Mouse (Mus musculus): ENCODE measurements around the gene Tex46. TPM values are rescaled to one million over a fixed set of nuclear protein-coding genes. Genes with fewer than 3 reads are reported as not detected.

Gene Tex46
- polyA plus RNA-seq, 1 experiment from 2014 or later = not detected

DNA sequence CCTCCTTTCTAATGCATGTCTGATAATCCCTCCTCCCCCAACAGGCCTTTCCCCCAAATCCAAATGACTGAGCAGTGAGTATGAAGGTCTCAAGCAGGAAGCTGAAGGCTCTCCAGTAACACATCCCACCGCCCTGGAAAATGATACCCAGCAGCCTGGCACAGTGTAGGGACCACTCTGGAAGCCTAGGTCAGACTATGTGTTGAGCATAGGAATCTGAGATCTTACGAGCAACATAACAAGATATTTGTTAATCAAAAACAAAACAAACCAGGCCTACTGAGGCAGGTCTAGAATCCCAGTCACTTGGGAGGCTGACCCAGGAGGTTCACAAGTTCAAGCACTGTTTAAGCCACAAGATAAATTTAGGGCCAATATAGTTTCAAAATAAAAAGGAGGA is 9.7 kb upstream of the Tex46 start:
- H3K4me1 ChIP-seq (replicated peaks) = peaks cover 19% of the 10 kb centered on the region
- ATAC-seq (ENCODE audit: insufficient number of reproducible peaks, low FRiP score) = no peak
- no peaks in the 10 kb centered on the region for H3K27me3 ChIP-seq (replicated peaks)
- H3K4me3 ChIP-seq = peak overlapping the region; percentile 97; the same call in 1 of the 2 replicates
- no peak overlapping the region for H3K27ac ChIP-seq (ENCODE audit: poor library complexity, severe bottlenecking)
- no peak overlapping the region for H3K9ac ChIP-seq
- WGBS = 77% methylated on average over 2 of the region's 2 CpGs
- no peaks in the 10 kb centered on the region for H3K9me3 ChIP-seq (replicated peaks)
- no peaks in the 10 kb centered on the region for H3K36me3 ChIP-seq
- peak overlapping the region; percentile 71 for H3K4me2 ChIP-seq

DNA sequence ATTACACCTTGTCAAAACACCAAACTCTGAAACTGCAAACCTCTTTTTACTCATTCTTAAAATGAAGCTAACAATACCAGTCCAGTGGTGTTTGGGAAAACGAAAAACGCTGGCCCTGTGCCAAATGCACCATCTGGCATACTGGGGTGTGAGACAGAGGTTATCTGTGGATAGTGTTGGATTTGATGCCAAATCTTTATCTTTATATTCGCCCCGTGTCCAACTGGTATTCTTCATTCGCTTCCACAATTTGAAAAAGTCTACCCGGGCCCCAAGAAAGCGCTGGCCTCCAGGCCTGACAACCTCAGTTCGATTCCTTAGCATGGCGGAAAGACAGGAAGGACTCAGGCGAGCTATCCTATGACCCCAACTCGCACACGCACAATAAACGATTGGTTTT is 8.8 kb upstream of the Tex46 start:
- 1% methylated on average over 13 of the region's 13 CpGs for WGBS
- Histone ChIP-seq H3K9ac (peak overlapping the region; percentile 100), H3K4me3 (peak overlapping the region; percentile 97), H3K4me2 (peak overlapping the region; percentile 71), H3K36me3 (no peaks in the 10 kb centered on the region), H3K9me3 (replicated peaks) (no peaks in the 10 kb centered on the region), H3K4me1 (replicated peaks) (peaks cover 19% of the 10 kb centered on the region), H3K27me3 (replicated peaks) (no peaks in the 10 kb centered on the region), H3K27ac (ENCODE audit: poor library complexity, severe bottlenecking) (peak overlapping the region; percentile 83; the same call in 1 of the 2 replicates)
- ATAC-seq (ENCODE audit: insufficient number of reproducible peaks, low FRiP score) = no peak

DNA sequence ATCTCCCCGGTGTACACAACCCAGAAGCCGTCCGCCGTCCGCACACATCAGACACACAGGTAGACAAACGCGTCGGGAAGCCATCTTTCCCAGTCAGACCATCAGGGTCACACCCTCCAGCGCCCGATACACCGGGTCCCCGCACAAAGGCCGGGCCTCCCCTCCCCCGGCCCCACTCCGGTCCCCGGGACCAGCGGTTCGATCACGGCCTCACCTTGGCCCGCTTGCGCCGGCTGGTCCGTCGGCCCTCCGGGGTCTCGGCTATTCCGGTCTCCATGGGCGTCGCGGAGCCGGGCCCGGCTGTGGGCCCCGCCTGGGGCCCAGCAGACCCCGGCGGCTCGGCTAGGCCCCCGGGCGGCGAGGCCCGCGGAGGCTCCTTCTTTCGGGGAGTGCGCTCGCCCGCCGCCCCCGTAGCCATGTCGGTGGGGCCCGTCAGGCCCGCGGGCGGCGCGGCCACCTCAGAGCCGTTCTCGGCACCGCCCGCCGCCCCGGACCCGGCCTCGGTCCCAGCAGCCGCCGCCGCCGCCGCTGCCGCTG is 8.2 kb upstream of the Tex46 start:
- Histone ChIP-seq H3K4me3 (peak overlapping the region; percentile 97), H3K9ac (peak overlapping the region; percentile 100), H3K27me3 (replicated peaks) (no peaks in the 10 kb centered on the region), H3K9me3 (replicated peaks) (no peaks in the 10 kb centered on the region), H3K36me3 (no peaks in the 10 kb centered on the region), H3K4me2 (peak overlapping the region; percentile 71), H3K4me1 (replicated peaks) (peaks cover 19% of the 10 kb centered on the region), H3K27ac (ENCODE audit: poor library complexity, severe bottlenecking) (peak overlapping the region; percentile 83)
- under 1% methylated on average over 52 of the region's 68 CpGs for WGBS
- peak; percentile 73 for ATAC-seq (ENCODE audit: insufficient number of reproducible peaks, low FRiP score)

DNA sequence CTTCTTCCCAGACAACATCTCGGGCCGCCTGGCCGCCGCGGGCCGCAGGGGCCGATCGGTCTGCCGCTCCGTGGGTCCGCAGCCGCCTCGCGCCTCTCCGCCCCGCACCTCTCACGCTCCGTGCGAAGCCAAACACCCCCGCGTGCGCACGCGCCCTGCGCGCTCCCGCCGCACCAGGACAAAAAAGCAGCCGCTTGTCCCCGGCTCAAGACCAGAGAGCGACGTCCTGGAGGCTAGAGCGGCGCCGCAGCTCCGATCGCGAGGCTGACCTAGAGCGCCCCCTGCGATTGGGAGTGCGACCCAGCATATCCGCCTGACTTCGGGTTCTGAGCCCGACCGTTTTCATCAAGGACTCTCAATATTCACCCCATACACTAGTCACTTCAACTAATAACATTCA is 7.7 kb upstream of the Tex46 start, which contains the start of gene Kdm1a:
Gene Kdm1a, minus strand, starts transcription at position 156 of the 400 bp plus-strand sequence.
- ATAC-seq (ENCODE audit: insufficient number of reproducible peaks, low FRiP score) = peak; percentile 87
- Histone ChIP-seq H3K36me3 (no peaks in the 10 kb centered on the region), H3K27ac (ENCODE audit: poor library complexity, severe bottlenecking) (peak within 1 kb of the TSS; percentile 83), H3K4me1 (replicated peaks) (peaks cover 19% of the 10 kb centered on the region), H3K4me3 (peak within 1 kb of the TSS; percentile 97), H3K9ac (peak within 1 kb of the TSS; percentile 100), H3K27me3 (replicated peaks) (no peaks in the 10 kb centered on the region), H3K4me2 (peak within 1 kb of the TSS; percentile 71), H3K9me3 (replicated peaks) (no peaks in the 10 kb centered on the region)
- under 1% methylated on average over 45 of the region's 45 CpGs for WGBS

DNA sequence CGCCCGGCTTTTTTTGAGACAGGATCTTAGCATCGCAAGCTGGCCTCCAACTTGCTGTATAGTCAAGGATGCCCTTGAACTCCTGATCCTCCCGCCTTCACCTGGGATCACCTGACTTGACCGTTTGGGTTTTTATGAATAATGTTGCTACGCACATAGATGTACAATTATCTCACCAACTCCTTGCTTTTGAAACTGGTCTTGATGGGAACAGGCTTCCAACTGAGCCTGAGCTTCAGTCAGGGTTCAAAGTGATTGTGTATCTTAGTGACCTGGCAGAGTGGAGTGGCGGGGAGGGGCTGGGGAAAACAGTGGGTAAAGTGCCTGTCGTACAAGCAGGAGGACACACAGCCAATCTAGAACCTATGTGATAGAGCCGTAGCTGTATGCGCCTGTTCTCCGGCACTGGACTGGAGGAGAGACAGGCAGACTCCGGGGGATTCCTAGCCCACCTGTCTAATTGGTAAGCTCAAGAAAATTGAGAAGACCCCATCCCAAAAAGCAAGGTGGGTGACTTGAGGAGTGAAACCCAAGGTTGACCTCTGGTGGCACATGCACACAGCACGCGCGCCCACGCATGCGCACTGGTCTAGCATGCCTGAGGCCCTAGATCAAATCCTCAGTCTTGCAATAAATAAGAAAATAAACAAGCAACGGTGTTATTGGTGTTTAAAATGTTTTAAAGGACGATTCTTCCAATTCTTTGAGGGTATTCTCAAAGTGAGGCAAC is 4.3 kb upstream of the Tex46 start:
- no peaks in the 10 kb centered on the region for H3K9me3 ChIP-seq (replicated peaks)
- no peak for ATAC-seq (ENCODE audit: insufficient number of reproducible peaks, low FRiP score)
- 83% methylated on average over 19 of the region's 19 CpGs for WGBS

DNA sequence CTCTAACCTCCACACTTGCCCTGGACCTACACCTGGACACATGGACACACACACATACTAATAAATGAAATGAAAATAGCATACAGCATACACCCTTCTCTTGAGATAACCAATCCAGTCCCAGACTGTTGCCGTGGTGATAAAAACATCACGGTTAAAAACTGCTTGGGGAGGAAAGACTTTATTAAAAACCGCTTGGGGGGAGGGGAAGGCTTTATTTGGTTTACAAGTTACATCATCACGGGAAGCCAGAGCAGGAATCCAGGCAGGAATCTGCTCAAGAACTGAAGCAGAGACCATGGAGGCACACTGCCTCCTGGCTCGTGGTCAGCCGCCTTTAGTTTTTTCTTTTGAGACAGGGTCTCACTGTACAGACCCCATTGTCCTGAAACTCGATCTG is 3.4 kb downstream of the Tex46 start:
- Histone ChIP-seq H3K4me2 (no peak overlapping the region), H3K27ac (ENCODE audit: poor library complexity, severe bottlenecking) (no peak overlapping the region), H3K4me1 (replicated peaks) (no peaks in the 10 kb centered on the region; the same call in 1 of the 2 replicates), H3K4me3 (no peak overlapping the region), H3K36me3 (no peaks in the 10 kb centered on the region), H3K9ac (no peak overlapping the region), H3K9me3 (replicated peaks) (no peaks in the 10 kb centered on the region), H3K27me3 (replicated peaks) (no peaks in the 10 kb centered on the region)
- WGBS = 65% methylated on average over 7 of the region's 7 CpGs
- ATAC-seq (ENCODE audit: insufficient number of reproducible peaks, low FRiP score) = no peak

More for the DNA sequence above, 4.3 kb upstream of the Tex46 start:
- Histone ChIP-seq H3K4me1 (replicated peaks) (peaks cover 5% of the 10 kb centered on the region), H3K27me3 (replicated peaks) (no peaks in the 10 kb centered on the region), H3K9ac (no peak overlapping the region), H3K36me3 (no peaks in the 10 kb centered on the region), H3K4me3 (no peak overlapping the region), H3K27ac (ENCODE audit: poor library complexity, severe bottlenecking) (no peak overlapping the region), H3K4me2 (no peak overlapping the region)

DNA sequence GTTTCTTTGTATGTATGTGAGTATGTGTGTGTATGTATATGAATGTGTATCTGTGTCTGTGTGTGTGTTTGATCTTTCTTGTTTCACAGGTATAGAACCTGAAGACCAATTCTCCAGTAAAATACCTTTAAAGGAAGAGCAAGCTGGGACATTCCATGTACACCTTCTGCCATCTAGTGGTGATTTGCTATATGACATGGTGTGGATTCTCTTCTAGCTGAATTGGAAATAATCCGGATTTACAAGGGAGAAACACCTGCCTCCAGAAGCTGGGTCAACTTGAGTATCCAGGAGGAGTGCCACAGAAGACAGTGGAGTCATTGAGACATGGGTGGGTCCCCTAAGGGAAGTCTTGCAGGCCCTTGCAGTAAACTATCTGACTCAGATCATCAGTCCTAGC is 11.1 kb downstream of the Tex46 start:
- no peak overlapping the region for H3K9ac ChIP-seq

DNA sequence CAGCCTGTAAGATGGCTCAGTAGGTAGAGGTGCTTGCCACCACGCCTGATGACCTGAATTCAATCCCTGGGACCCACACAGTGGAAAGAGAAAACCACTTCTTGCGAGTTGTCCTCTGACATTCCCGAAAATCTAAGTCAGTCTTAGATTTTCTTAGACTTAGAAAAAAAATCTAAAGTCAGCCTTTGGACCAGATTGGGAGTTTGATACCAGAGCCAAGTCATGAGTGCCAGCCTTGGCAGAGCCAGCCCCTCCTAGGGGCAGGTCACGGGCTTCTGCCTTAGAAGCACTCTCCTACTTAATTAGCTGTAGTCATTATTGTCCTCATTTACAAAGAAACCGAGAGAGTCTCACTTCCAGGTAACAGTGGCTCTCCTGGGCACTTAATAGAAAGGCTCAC is 11.7 kb downstream of the Tex46 start:
- Histone ChIP-seq H3K9ac (no peak overlapping the region), H3K4me2 (no peak overlapping the region), H3K27ac (ENCODE audit: poor library complexity, severe bottlenecking) (no peak overlapping the region), H3K36me3 (no peaks in the 10 kb centered on the region), H3K27me3 (replicated peaks) (peaks cover 17% of the 10 kb centered on the region; the same call in 1 of the 2 replicates), H3K9me3 (replicated peaks) (no peaks in the 10 kb centered on the region), H3K4me3 (no peak overlapping the region), H3K4me1 (replicated peaks) (no peaks in the 10 kb centered on the region; the same call in 1 of the 2 replicates)
- 53% methylated on average over 5 of the region's 5 CpGs for whole genome bisulfite sequencing
- ATAC-seq (ENCODE audit: insufficient number of reproducible peaks, low FRiP score) = no peak

More for the DNA sequence above, 11.1 kb downstream of the Tex46 start:
- Histone ChIP-seq H3K27me3 (replicated peaks) (peaks cover 17% of the 10 kb centered on the region; the same call in 1 of the 2 replicates), H3K4me2 (no peak overlapping the region), H3K4me3 (no peak overlapping the region), H3K9me3 (replicated peaks) (no peaks in the 10 kb centered on the region), H3K36me3 (no peaks in the 10 kb centered on the region), H3K27ac (ENCODE audit: poor library complexity, severe bottlenecking) (no peak overlapping the region), H3K4me1 (replicated peaks) (no peaks in the 10 kb centered on the region; the same call in 1 of the 2 replicates)
- ATAC-seq (ENCODE audit: insufficient number of reproducible peaks, low FRiP score) = no peak
- 0% methylated on average over 1 of the region's 1 CpGs for WGBS

DNA sequence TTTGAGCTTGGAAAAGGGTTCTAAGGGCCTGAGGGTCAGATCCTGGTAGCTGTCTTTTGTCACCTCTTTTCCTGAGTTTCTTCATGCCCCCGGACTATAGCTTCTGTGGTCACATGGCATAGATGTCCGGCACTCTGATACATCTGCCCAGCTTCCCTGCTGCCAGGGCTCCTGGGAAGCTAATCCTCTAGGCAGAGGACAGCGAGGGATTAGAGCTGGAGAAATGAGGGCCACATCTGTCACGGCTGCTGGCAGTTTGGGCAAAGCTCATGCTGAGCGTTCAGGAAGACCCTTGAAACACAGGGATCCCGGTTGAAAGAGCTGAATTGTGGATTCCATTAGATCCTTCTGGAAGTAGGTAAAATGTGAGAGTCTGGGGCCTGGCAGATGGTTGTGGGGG is 12.2 kb downstream of the Tex46 start, which contains the start of gene Lactbl1:
Gene Lactbl1, plus strand, starts transcription at position 234 of the 400 bp plus-strand sequence.
- no peak within 1 kb of the TSS for H3K27ac ChIP-seq (ENCODE audit: poor library complexity, severe bottlenecking)
- no peak for ATAC-seq (ENCODE audit: insufficient number of reproducible peaks, low FRiP score)
- no peak within 1 kb of the TSS for H3K4me3 ChIP-seq
- no peaks in the 10 kb centered on the region for H3K9me3 ChIP-seq (replicated peaks)
- no peak within 1 kb of the TSS for H3K9ac ChIP-seq
- H3K36me3 ChIP-seq = no peaks in the 10 kb centered on the region
- no peaks in the 10 kb centered on the region; the same call in 1 of the 2 replicates for H3K4me1 ChIP-seq (replicated peaks)
- H3K27me3 ChIP-seq (replicated peaks) = peaks cover 17% of the 10 kb centered on the region; the same call in 1 of the 2 replicates
- no peak within 1 kb of the TSS for H3K4me2 ChIP-seq
- 38% methylated on average over 6 of the region's 6 CpGs for WGBS

DNA sequence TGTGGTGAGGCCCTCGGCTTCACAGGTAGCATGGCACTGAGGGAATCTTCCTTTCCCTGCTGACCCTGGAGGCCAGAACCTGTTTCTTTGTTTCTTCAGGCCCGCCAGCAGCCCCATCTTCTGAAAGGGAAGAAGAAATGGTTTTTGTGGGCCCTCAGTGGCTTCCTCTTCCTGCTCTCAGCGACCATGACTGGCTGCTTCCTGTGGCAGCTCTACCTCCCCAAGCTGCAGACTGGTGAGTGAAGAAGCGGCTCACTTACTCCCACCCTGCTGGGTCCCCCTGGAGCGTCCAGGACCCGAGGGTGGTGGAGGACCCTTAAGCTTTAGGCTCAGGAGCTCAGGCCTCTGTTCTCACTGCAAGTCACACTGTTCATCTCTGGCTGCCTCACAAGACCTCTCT is 16.4 kb downstream of the Tex46 start:
- Histone ChIP-seq H3K4me1 (replicated peaks) (peaks cover 9% of the 10 kb centered on the region), H3K9me3 (replicated peaks) (no peaks in the 10 kb centered on the region), H3K4me2 (no peak overlapping the region), H3K36me3 (no peaks in the 10 kb centered on the region), H3K4me3 (no peak overlapping the region), H3K27me3 (replicated peaks) (peaks cover 17% of the 10 kb centered on the region; the same call in 1 of the 2 replicates), H3K27ac (ENCODE audit: poor library complexity, severe bottlenecking) (no peak overlapping the region), H3K9ac (no peak overlapping the region)
- WGBS = 72% methylated on average over 6 of the region's 6 CpGs
- ATAC-seq (ENCODE audit: insufficient number of reproducible peaks, low FRiP score) = no peak

DNA sequence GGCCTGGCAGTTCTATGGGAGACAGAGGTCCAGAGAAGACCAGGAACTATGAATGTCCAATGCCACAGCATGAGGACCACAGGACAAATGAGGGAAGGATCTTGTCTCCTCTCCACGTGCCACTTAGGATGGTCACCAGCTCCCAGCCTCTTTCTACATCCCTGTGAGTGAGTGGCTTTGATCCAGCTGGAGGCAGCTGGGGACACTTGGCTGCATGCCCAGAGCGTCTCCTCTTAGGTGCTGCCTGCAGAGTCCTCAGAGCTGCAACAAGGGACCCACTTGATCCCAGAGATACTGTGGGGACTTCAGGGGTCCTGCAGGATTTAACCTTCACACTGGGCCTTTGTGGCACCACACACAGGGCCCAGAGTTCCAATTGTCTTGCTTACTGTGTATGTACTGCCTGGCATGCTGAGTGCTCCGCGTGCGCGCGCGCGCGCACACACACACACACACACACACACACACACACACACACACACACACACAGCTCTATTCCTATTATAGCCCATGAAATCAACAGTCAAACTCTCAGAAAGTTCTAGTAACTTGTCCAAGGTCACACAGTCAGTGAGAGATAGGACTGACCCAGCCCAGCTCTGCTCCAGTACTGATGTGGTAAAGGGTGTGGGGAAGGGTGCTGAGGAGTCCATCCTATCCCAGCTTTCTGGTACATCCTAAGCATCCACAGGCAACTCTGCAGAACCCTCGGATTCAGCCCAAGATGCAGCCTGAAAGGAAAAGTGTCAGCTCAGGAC is 21.2 kb downstream of the Tex46 start:
- Histone ChIP-seq H3K36me3 (no peaks in the 10 kb centered on the region), H3K4me1 (replicated peaks) (peaks cover 11% of the 10 kb centered on the region), H3K9ac (no peak overlapping the region), H3K27me3 (replicated peaks) (peaks cover 11% of the 10 kb centered on the region), H3K4me3 (no peak overlapping the region), H3K4me2 (no peak overlapping the region), H3K27ac (ENCODE audit: poor library complexity, severe bottlenecking) (no peak overlapping the region), H3K9me3 (replicated peaks) (no peaks in the 10 kb centered on the region)
- 78% methylated on average over 11 of the region's 11 CpGs for WGBS
- ATAC-seq (ENCODE audit: insufficient number of reproducible peaks, low FRiP score) = 0 out of 2 replicates have a peak, but pooled peaks have one; percentile 43

All from heart, embryonic 12.5 days (tissue).